Mouse (Mus musculus) intestine, embryonic 15.5 days (tissue): Measurements from ENCODE around the gene Mipol1. TPM values are rescaled to one million over a fixed set of nuclear protein-coding genes. Genes with fewer than 3 reads are reported as not detected.
A peak's percentile ranks its signal among the peaks of the same experiment; 100 is the strongest.
"Not testable (repeated sequence)": the region's sequence is repeated elsewhere in the genome, so short reads cannot be mapped to it uniquely, and the experiment has no call there.

Experiments
- ATAC-seq: fragments of 200-750 bp; cut with Nextera tagmentation; 2 replicates; pipeline ENCODE4 v1.8.0; 2017; ENCODE audit warnings: moderate TSS enrichment, moderate library complexity
- H3K27ac ChIP-seq: fragments of 300-500 bp; sonication (generic); 2 replicates; pipeline ENCODE4 v1.5.1; 2015; ENCODE audit warnings: mild to moderate bottlenecking, inconsistent platforms
- H3K27me3 ChIP-seq: fragments of 300-500 bp; sonication (generic); replicated peaks from 2 replicates; pipeline ENCODE4 v1.6.1; 2015; ENCODE audit warnings: inconsistent platforms
- H3K36me3 ChIP-seq: fragments of 300-500 bp; sonication (generic); 2 replicates; pipeline ENCODE4 v1.6.1; 2015; ENCODE audit warnings: inconsistent platforms
- H3K4me1 ChIP-seq: fragments of 300-500 bp; sonication (generic); replicated peaks from 2 replicates; pipeline ENCODE4 v1.6.1; 2015; ENCODE audit warnings: inconsistent platforms
- H3K4me2 ChIP-seq: fragments of 300-500 bp; sonication (generic); replicated peaks from 2 replicates; pipeline ENCODE4 v1.6.1; 2015; ENCODE audit warnings: mild to moderate bottlenecking, inconsistent platforms
- H3K4me3 ChIP-seq: fragments of 300-500 bp; sonication (generic); replicated peaks from 2 replicates; pipeline ENCODE4 v1.5.1; 2015; ENCODE audit warnings: inconsistent platforms
- H3K9ac ChIP-seq: fragments of 300-500 bp; sonication (generic); 2 replicates; pipeline ENCODE4 v1.6.1; 2015; ENCODE audit warnings: inconsistent platforms
- H3K9me3 ChIP-seq: fragments of 300-500 bp; sonication (generic); 2 replicates; pipeline ENCODE4 v1.6.1; 2016; ENCODE audit warnings: inconsistent platforms
- WGBS: fragments of 180-500 bp; shearing (Covaris S2); methylation state at CpG from one replicate; pipeline ENCODE4 v1.1.7; 2015; 5-methylcytosine and 5-hydroxymethylcytosine counted together
- polyA plus RNA-seq: library from polyadenylated mRNA; unstranded; fragments of >200 nt; fragmentation: Nextera tagmentation; extraction: Ambion mirVana; gene quantifications from 2 replicates; pipeline ENCODE4 v1.2.1, GENCODE M21; 2015

Mipol1 gene
- polyA plus RNA-seq, 1 experiment from 2014 or later: 10.1 TPM

DNA sequence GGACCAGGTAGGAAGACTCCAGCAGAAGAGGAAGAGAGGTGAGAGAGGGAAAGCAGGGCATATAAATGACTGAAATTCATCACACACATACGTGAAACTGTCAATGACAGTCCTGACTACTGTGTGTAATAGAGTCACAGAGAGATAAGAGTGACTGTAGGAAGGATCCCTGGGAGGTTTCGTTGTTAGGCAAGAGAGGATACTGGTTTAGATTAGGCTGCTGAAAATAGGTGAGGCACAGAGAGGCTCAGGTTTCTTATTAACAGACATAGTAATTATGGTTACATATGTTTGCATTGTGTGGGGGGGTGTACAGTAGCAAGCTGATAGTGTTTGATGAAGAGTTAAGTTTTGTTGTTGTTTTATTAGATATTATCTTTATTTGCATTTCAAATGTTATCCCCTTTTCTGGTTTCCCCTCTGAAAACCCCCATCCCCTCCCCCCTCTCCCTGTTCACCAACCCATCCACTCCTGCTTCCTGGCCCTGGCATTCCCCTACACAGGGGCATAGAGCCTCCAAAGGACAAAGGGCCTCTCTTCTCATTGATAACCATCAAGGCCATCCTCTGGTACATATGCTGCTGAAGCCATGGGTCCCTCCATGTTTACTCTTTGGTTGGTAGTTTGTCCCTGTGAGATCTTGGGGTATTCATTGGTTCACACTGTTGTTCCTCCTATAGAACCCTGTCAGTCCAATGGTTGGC is 157.5 kb downstream of the Mipol1 start:
- WGBS: 62% methylated on average over 2 of the region's 2 CpGs
- Histone ChIP-seq H3K27ac (no peak overlapping the region), H3K36me3 (no peaks in the 10 kb centered on the region), H3K4me2 (no peak overlapping the region), H3K9me3 (no peaks in the 10 kb centered on the region), H3K9ac (no peak overlapping the region), H3K4me3 (no peak overlapping the region), H3K27me3 (no peaks in the 10 kb centered on the region), H3K4me1 (no peaks in the 10 kb centered on the region)
- peak; percentile 77 for ATAC-seq

DNA sequence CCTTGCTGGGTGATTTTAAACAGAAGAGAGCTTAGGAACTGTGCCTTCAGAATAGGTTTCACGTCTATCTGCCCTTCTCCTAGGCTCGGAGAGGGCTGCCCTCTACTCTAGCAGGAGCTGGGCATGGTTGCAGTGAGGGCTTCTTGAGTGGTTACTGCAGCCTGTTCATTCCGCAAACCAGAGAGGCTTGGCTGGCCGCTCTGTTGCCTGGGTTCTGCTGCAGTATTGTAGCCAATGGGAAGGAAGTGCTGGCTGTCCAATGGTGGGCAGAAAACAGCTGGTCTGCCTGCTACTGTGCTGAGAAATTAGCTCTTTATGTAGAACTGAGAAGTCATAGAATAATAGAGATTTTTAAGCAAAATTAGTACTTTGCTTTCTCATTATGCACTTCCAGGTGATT is 169.3 kb downstream of the Mipol1 start:
- H3K4me1 ChIP-seq: no peaks in the 10 kb centered on the region
- H3K4me2 ChIP-seq: no peak overlapping the region
- H3K9me3 ChIP-seq: no peaks in the 10 kb centered on the region
- H3K9ac ChIP-seq: no peak overlapping the region
- no peak overlapping the region for H3K4me3 ChIP-seq
- ATAC-seq: no peak
- H3K27me3 ChIP-seq: no peaks in the 10 kb centered on the region
- no peaks in the 10 kb centered on the region for H3K36me3 ChIP-seq
- H3K27ac ChIP-seq: no peak overlapping the region
- 54% methylated on average over 4 of the region's 4 CpGs for WGBS

DNA sequence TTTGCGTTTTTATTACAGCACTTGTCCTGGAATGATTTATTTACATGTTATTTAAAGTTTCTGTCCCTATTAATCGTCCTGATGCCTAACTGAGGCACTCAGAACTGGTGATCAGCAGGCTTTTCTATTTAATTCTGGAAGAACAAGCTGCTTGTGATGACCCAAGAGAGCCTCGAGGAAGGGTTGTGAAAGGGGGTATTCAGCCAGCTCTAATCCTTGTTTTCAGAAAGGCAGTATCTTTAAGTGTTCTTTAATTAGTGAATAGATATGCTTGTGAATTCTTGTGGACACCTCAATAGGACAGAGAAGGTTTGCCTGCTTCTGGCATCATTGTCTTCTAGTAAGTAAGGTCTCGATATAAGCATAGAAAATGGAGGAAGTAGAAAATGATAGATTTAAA is 170.0 kb downstream of the Mipol1 start:
- WGBS: 53% methylated on average over 4 of the region's 4 CpGs
- H3K4me2 ChIP-seq: no peak overlapping the region
- no peaks in the 10 kb centered on the region for H3K36me3 ChIP-seq
- H3K27ac ChIP-seq: no peak overlapping the region
- no peaks in the 10 kb centered on the region for H3K4me1 ChIP-seq
- no peak overlapping the region for H3K4me3 ChIP-seq
- no peak for ATAC-seq
- no peak overlapping the region for H3K9ac ChIP-seq
- no peaks in the 10 kb centered on the region for H3K27me3 ChIP-seq
- H3K9me3 ChIP-seq: no peaks in the 10 kb centered on the region

DNA sequence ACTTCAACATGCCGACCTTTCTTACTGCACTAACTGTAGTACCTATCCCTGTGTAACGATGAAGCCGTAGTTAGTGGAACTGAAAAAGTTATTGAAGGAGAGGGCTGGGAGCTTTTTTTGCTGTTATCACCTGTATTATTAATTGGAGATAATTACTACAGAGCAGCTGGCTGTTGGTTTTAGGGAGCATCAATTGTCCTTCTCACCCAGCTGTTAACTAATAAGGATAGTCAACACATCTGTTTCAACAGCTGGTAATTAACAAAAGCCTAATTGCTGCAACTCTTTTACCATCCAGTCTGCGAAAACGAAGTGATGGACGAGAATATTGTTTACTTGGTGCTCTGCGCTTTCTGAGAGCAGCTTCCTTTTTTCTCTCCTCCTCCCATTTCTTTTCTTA is 170.9 kb downstream of the Mipol1 start:
- Histone ChIP-seq H3K36me3 (no peaks in the 10 kb centered on the region), H3K4me3 (no peak overlapping the region), H3K4me1 (no peaks in the 10 kb centered on the region), H3K9ac (no peak overlapping the region), H3K27ac (no peak overlapping the region), H3K4me2 (no peak overlapping the region), H3K9me3 (no peaks in the 10 kb centered on the region), H3K27me3 (no peaks in the 10 kb centered on the region)
- no peak for ATAC-seq
- WGBS: 56% methylated on average over 7 of the region's 7 CpGs

DNA sequence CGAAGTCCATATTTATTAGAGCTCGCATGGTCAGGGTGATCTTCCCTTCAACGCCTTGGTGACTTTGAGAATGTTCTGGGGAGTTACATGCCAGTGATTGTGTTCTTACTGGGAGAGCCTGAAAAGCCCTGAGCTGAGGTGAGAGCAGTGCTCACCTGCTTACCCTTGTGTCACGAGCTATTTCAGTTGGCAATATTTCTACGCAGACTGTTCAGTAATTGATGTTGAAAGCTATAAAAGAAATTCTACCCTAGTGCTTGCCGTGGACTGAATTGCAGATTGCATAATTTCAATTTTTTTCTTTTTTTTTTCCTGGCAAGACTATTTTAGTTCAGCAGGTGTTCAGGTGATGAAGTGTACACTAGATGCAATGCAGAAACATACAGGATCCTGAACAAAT is 172.1 kb downstream of the Mipol1 start:
- Histone ChIP-seq H3K9ac (no peak overlapping the region), H3K27me3 (no peaks in the 10 kb centered on the region), H3K4me3 (no peak overlapping the region), H3K36me3 (no peaks in the 10 kb centered on the region), H3K9me3 (no peaks in the 10 kb centered on the region), H3K27ac (no peak overlapping the region), H3K4me1 (no peaks in the 10 kb centered on the region), H3K4me2 (no peak overlapping the region)
- ATAC-seq: peak; percentile 49
- 81% methylated on average over 6 of the region's 6 CpGs for WGBS

DNA sequence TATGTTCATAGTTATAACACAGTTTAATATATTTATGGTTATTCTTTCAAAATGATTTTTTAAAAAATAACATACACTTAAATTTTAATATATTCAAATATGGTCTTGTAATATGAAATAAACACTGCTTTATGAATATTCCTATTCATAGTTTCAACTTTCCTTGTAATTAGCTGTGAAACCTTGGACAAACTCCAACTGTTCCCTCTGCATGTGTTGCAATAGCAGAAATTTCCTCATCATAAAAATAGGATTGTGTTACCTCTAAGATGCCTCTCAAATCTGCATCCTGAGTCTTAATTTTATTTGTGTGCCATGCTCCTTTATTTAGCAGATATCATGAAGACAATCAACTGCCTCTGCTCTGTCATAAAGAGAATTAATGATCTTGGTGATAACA is 179.7 kb downstream of the Mipol1 start:
- no peak for ATAC-seq
- no peaks in the 10 kb centered on the region for H3K36me3 ChIP-seq
- no peaks in the 10 kb centered on the region for H3K4me1 ChIP-seq
- H3K9ac ChIP-seq: no peak overlapping the region
- no peaks in the 10 kb centered on the region for H3K27me3 ChIP-seq
- H3K4me3 ChIP-seq: no peak overlapping the region
- H3K4me2 ChIP-seq: no peak overlapping the region
- no peak overlapping the region for H3K27ac ChIP-seq
- no peaks in the 10 kb centered on the region for H3K9me3 ChIP-seq

DNA sequence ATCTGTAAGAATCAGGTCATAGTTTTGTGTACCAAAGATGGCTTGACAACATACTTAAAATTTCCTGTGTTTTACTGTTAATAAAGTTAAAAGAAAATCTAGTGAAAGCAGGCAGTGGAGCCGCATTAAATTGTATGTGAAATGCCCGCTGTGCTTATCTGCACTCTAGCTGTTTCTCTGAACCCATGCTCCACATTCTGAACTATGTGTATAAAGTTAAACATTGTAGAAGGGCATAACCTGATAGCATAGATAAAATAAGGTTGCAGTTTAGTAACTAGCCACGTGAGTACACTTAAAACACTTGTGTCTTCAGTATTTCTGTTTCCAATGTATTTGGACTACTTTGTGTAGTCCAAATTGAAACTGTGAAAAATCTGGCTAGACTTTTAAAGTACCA is 183.6 kb downstream of the Mipol1 start:
- no peak overlapping the region for H3K4me3 ChIP-seq
- no peak overlapping the region for H3K27ac ChIP-seq
- H3K4me2 ChIP-seq: no peak overlapping the region
- no peaks in the 10 kb centered on the region for H3K36me3 ChIP-seq
- WGBS: 57% methylated on average over 3 of the region's 3 CpGs
- no peaks in the 10 kb centered on the region for H3K4me1 ChIP-seq
- H3K9ac ChIP-seq: no peak overlapping the region
- no peaks in the 10 kb centered on the region for H3K9me3 ChIP-seq
- H3K27me3 ChIP-seq: no peaks in the 10 kb centered on the region
- ATAC-seq: peak; percentile 79

DNA sequence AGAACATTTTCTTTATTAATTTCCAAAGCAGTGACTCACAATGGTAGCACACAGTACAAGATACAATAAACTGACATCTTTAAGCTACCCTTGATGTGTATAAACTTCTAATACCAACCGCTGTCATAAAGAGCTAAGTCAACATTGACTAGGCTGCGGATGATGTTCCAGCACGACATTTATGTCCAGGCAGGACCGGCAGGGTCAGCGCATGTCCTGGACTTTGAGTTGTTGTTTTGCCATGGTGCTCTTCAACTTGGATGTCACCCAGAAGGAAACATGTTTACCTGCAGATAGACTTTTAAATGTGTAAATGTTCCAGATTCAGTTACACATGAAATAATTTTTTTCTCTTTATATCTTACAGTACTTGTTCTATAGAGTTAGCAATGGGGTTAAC is 194.7 kb downstream of the Mipol1 start:
- H3K27me3 ChIP-seq: no peaks in the 10 kb centered on the region
- no peaks in the 10 kb centered on the region for H3K9me3 ChIP-seq
- no peak overlapping the region for H3K9ac ChIP-seq
- H3K36me3 ChIP-seq: no peaks in the 10 kb centered on the region
- WGBS: 61% methylated on average over 5 of the region's 5 CpGs
- no peak overlapping the region for H3K4me3 ChIP-seq
- H3K27ac ChIP-seq: no peak overlapping the region
- no peak overlapping the region for H3K4me2 ChIP-seq
- ATAC-seq: no peak
- no peaks in the 10 kb centered on the region for H3K4me1 ChIP-seq

DNA sequence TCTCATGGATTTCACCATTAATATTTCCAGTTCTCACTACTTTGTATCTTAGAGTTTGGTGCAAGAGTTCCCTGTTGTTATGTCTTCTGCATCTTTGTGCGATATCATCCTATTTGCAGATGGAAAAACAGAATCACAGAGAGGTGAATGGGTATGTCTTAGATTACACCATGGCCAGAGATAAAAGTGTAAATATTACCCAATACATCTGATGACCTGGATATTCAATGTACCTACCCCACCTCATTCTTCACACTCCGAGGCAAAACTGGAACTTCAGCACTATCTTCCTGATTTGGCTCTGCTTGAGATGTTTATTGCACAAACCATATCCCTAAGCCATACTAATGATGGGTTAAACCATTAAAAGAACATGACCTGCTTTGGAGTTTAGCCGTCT is 198.0 kb downstream of the Mipol1 start:
- ATAC-seq: peak; percentile 51
- H3K36me3 ChIP-seq: no peaks in the 10 kb centered on the region
- no peak overlapping the region for H3K9ac ChIP-seq
- no peaks in the 10 kb centered on the region for H3K27me3 ChIP-seq
- no peaks in the 10 kb centered on the region for H3K9me3 ChIP-seq
- no peak overlapping the region for H3K4me3 ChIP-seq
- no peak overlapping the region for H3K27ac ChIP-seq
- no peak overlapping the region for H3K4me2 ChIP-seq
- WGBS: 65% methylated on average over 3 of the region's 3 CpGs
- H3K4me1 ChIP-seq: no peaks in the 10 kb centered on the region

DNA sequence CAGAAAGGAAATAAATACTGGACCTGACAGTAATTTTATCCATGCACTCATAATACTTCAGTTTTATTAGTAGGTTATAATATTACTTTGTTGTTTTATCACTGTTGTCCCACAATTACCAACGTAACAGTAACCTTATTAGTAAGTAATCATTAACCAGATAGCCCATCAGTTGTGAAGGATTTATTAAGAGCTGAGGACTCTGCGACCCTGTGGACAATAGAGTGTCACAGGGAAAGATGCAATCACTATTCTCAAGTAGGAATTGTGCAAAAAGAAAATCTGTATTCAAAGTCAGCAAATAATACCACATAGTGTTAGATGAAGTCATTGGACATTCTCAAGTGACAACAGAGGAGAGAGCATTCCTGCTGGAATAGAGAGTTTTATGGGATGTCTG is 198.5 kb downstream of the Mipol1 start:
- peak; percentile 74 for ATAC-seq
- Histone ChIP-seq H3K9me3 (no peaks in the 10 kb centered on the region), H3K36me3 (no peaks in the 10 kb centered on the region), H3K4me3 (no peak overlapping the region), H3K27ac (no peak overlapping the region), H3K4me2 (no peak overlapping the region), H3K9ac (no peak overlapping the region), H3K27me3 (no peaks in the 10 kb centered on the region), H3K4me1 (no peaks in the 10 kb centered on the region)
- WGBS: 59% methylated on average over 2 of the region's 2 CpGs

DNA sequence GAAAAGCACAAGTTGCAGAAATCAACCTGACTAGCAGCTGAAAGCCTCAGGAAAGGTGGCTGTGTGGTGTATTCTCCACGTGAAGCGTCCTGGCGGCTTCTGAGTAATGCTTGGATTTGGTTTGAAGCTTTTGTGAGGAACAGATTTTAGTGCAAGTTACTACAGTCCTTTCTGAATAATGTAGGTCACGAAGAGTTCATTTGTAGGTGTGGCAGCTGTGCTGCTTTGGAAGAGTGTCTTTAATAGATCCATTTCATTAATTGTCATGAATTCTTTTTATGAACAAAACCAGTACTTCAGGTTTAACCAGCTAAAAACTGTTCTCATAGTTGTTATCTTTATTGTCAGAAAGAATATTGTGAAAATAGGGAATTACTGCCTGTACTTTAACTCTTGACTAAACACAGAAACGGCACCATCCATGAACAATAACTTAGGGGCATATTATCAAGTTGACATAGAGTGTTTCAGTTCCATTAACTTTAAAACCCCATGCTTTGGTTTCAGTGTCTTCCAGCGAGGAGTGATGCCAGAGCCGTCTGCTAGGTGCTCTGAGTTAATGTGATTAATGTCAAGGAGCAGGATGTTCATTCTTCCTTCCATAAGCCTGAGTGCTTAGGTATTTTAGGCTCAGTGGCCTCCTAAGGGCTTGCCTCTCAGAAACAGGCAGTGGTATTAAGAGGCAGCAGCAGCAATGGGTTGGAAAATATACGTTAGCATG is 206.9 kb downstream of the Mipol1 start:
- H3K27me3 ChIP-seq, H3K4me3 ChIP-seq, H3K27ac ChIP-seq, H3K36me3 ChIP-seq, H3K4me1 ChIP-seq, H3K9ac ChIP-seq, H3K4me2 ChIP-seq, H3K9me3 ChIP-seq: not testable (repeated sequence)
- ATAC-seq: peak; percentile 75
- WGBS: 35% methylated on average over 8 of the region's 8 CpGs

DNA sequence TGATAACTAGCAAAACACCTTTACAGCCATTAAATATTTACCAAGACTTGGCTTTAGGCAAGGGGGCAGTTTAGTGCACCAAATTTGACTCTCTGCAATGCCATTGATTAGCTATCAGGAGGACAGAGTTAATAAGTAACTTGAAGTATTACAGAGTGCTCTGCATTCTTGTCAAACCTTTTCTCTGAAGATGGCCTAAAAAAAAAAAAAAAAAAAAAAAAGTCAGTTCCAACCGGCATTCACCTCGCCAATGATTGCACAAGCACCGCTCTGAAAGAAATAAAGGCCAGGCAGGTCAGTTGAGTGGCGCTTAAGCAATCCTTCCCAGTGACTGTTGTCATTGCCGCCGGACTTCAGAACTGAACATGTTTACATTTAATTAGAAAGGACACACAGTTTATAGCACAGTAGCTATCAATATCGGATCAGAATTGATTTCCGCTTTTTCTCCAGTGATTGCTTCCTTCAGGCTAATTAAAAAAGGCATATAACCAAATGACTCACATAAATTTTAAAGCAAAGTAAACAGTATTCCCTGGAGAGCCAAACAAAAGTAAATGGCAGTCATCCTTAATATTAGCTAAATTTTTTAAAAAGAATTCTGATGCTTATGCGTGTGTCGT is 214.2 kb downstream of the Mipol1 start:
- H3K9ac ChIP-seq: no peak overlapping the region
- no peaks in the 10 kb centered on the region for H3K27me3 ChIP-seq
- peaks cover 3% of the 10 kb centered on the region; the same call in 1 of the 2 replicates for H3K4me1 ChIP-seq
- no peak overlapping the region; the same call in 1 of the 2 replicates for H3K4me2 ChIP-seq
- no peak overlapping the region for H3K27ac ChIP-seq
- no peak overlapping the region for H3K4me3 ChIP-seq
- no peaks in the 10 kb centered on the region for H3K36me3 ChIP-seq
- WGBS: 47% methylated on average over 10 of the region's 10 CpGs
- ATAC-seq: peak; percentile 89
- H3K9me3 ChIP-seq: no peaks in the 10 kb centered on the region

DNA sequence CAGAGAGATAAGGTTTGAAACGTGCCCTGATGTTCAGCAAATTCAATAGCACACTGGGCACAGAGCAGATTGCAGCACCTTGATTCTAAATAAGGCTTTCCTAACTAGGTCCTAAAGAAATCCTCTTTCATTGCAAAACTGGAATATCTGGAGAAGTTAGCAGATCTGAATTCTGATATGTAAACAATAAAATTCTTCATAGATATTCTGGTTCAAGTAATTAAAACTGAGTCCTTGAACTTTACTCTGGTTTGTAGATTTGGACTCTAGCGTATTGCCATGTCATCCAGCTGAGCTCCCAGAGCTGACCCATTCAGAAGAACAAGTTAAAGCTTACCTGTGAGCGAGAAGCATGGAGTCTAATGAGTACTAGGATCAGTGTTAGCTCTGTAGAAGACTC is 217.1 kb downstream of the Mipol1 start:
- no peak overlapping the region for H3K4me2 ChIP-seq
- no peaks in the 10 kb centered on the region for H3K9me3 ChIP-seq
- H3K27ac ChIP-seq: no peak overlapping the region
- WGBS: 60% methylated on average over 3 of the region's 3 CpGs
- no peak overlapping the region for H3K4me3 ChIP-seq
- peaks cover 3% of the 10 kb centered on the region; the same call in 1 of the 2 replicates for H3K4me1 ChIP-seq
- no peaks in the 10 kb centered on the region for H3K36me3 ChIP-seq
- no peaks in the 10 kb centered on the region for H3K27me3 ChIP-seq
- no peak for ATAC-seq
- H3K9ac ChIP-seq: no peak overlapping the region
